Mouse (Mus musculus) lung, embryonic 15.5 days (tissue): ENCODE data around the gene Fndc8. TPM values are rescaled to one million over a fixed set of nuclear protein-coding genes. Genes with fewer than 3 reads are reported as not detected.

ENCODE experiments used
- ATAC-seq: fragments of 200-750 bp; cut with Nextera tagmentation; 2 replicates; pipeline ENCODE4 v1.8.0; 2017; ENCODE audit warnings: moderate number of reproducible peaks, borderline replicate concordance; ENCODE audit not compliant: low FRiP score, low TSS enrichment; ENCODE audit errors: extremely low read depth
- H3K27ac ChIP-seq: fragments of 300-500 bp; sonication (generic); 2 replicates; pipeline ENCODE4 v1.5.1; 2015; ENCODE audit warnings: moderate library complexity, mild to moderate bottlenecking, inconsistent platforms
- H3K27me3 ChIP-seq: fragments of 300-500 bp; sonication (generic); 2 replicates; pipeline ENCODE4 v1.6.1; 2015; ENCODE audit warnings: inconsistent platforms
- H3K36me3 ChIP-seq: fragments of 300-500 bp; sonication (generic); 2 replicates; pipeline ENCODE4 v1.6.1; 2015; ENCODE audit warnings: inconsistent platforms
- H3K4me1 ChIP-seq: fragments of 300-500 bp; sonication (generic); 2 replicates; pipeline ENCODE4 v1.6.1; 2015; ENCODE audit warnings: inconsistent platforms
- H3K4me2 ChIP-seq: fragments of 300-500 bp; sonication (generic); 2 replicates; pipeline ENCODE4 v1.6.1; 2015; ENCODE audit warnings: inconsistent platforms, mild to moderate bottlenecking, moderate library complexity
- H3K4me3 ChIP-seq: fragments of 300-500 bp; sonication (generic); 2 replicates; pipeline ENCODE4 v1.5.1; 2015; ENCODE audit warnings: mild to moderate bottlenecking, inconsistent platforms
- H3K9ac ChIP-seq: fragments of 300-500 bp; sonication (generic); 2 replicates; pipeline ENCODE4 v1.6.1; 2015; ENCODE audit warnings: inconsistent platforms
- H3K9me3 ChIP-seq: fragments of 300-500 bp; sonication (generic); 2 replicates; pipeline ENCODE4 v1.6.1; 2016; ENCODE audit warnings: inconsistent platforms
- WGBS: fragments of 180-500 bp; shearing (Covaris S2); methylation state at CpG from one replicate; pipeline ENCODE4 v1.1.7; 2015; 5-methylcytosine and 5-hydroxymethylcytosine counted together
- polyA plus RNA-seq: library from polyadenylated mRNA; unstranded; fragments of >200 nt; fragmentation: Nextera tagmentation; extraction: Ambion mirVana; gene quantifications from 2 replicates; pipeline ENCODE4 v1.2.1, GENCODE M21; 2015

Gene Fndc8
- 0.11 and 0.12 TPM in 2 replicates for polyA plus RNA-seq

DNA sequence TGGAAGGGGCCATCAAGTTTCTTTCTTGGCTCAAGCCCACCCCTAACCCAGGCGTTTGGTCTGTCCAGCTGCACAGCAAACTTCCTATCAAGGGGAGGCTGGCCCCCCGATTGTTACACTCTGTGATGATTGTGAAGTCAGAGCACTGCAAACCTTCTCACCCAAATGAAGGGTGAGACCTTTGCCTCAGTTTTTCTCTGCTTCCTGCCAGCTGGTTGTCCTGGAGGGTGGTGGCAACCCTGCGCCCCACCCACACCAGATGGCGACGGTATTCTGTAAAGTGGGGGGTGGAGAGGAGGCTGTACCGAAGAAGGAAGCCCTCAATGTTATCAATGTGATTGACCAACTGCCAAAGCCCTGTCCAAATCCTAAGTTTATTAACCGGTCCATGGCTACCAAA, at the start of gene Fndc8:
Gene Fndc8 (plus strand): TSS at position 189 of the 400 bp plus-strand sequence.
- WGBS, result 54% methylated on average over 7 of the region's 7 CpGs

DNA sequence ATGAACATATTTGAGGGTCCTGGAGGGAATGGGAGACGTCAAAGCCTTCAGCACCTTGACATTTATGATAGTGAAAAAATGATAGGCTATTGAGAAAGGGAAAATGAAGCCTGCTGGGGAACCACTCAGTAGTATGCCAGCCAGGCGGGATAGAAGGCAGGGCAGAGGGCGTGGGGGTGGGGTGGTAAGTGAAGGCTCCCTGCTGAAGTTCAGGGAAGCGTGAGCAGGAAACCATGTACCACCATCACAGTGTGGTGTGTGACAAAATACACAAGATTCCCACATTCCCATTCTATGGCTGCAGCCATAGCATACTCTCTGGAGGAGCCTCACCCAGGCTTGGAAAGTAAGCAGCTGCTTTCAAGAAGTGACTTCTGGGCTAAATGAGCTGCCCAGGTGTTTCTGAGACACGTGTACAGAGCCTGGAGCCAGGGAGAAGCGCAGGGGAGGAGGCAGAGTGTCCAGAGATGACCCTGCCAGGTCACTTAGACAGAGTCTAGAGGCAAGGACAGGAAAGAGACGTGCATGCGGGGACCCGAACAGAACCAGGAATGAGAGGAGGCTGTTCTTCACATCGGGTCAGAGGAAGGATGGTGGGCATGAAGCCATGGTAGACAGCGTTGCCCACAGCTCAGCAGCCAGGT, 47.0 kb upstream of the Fndc8 start:
- H3K36me3 ChIP-seq, result no peaks in the 10 kb centered on the region
- WGBS, result 67% methylated on average over 11 of the region's 11 CpGs
- no peaks in the 10 kb centered on the region for H3K9me3 ChIP-seq
- H3K27ac ChIP-seq, result no peak overlapping the region
- H3K9ac ChIP-seq, result no peak overlapping the region
- no peak for ATAC-seq
- no peak overlapping the region for H3K4me2 ChIP-seq
- H3K4me3 ChIP-seq, result no peak overlapping the region
- no peaks in the 10 kb centered on the region for H3K27me3 ChIP-seq
- no peaks in the 10 kb centered on the region for H3K4me1 ChIP-seq

More for the DNA sequence above, at the start of gene Fndc8:
- Histone ChIP-seq H3K4me2 (no peak within 1 kb of the TSS), H3K4me1 (peaks cover 19% of the 10 kb centered on the region), H3K27ac (no peak within 1 kb of the TSS), H3K27me3 (no peaks in the 10 kb centered on the region), H3K4me3 (no peak within 1 kb of the TSS), H3K9me3 (no peaks in the 10 kb centered on the region), H3K9ac (no peak within 1 kb of the TSS), H3K36me3 (no peaks in the 10 kb centered on the region)
- ATAC-seq, result no peak

DNA sequence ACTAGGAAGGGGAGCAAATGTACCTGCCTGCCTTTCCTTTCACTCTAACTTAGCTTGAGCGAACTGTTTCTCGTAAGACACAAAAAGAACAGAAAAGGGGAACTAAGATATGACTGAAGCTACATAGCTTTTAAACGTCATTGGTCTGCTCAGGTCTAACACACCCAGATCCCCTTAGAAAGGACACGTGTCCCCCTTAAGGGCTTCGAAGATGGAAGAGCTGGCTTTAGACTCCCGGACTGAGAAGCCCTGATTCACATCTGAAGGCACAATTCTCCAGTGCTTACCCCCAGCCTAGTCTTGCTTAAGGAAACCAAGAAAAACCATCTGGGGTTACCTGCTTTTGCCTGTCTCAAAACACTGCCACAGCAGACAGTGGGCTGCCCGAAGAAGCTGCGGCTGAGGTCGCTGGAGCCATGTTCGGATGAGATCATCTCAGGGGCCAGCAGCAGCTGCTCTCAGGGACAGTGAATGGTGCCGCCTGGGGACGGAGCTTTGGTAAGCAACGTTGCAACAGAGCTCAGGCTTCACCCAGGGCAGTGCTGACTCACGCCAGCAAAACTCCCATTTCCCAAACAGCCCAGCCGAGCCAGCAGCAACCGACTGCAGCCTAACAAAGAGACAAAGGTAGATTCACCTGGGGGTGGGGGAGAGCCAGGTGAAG, 46.4 kb upstream of the Fndc8 start:
- H3K36me3 ChIP-seq, result no peaks in the 10 kb centered on the region
- no peak overlapping the region for H3K4me3 ChIP-seq
- H3K9ac ChIP-seq, result no peak overlapping the region
- H3K4me1 ChIP-seq, result no peaks in the 10 kb centered on the region
- no peaks in the 10 kb centered on the region for H3K27me3 ChIP-seq
- 25% methylated on average over 16 of the region's 16 CpGs for WGBS
- ATAC-seq, result peak; percentile 66; the same call in 1 of the 2 replicates
- no peak overlapping the region for H3K27ac ChIP-seq
- H3K9me3 ChIP-seq, result no peaks in the 10 kb centered on the region
- peak overlapping the region; percentile 26 for H3K4me2 ChIP-seq

DNA sequence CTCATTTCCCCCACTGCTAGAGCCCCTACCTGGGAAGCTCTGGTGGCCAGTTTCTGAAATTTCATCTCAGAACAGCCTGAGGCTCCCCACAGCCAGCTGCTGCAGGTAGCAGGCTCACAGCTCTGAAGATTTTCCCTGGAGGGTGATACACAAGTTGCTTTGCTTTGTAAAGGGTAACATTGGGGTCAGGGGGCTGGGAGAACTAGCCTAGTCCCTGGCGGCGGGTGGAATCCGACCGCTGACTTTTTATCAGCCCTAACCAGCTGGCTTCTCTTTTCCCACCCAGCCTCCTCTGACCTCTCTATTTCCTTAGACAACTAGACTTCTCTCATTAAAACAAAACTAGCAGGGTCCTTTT, 45.9 kb upstream of the Fndc8 start:
- Histone ChIP-seq H3K27ac (no peak overlapping the region), H3K4me3 (no peak overlapping the region), H3K9ac (no peak overlapping the region), H3K9me3 (no peaks in the 10 kb centered on the region), H3K36me3 (no peaks in the 10 kb centered on the region), H3K4me2 (peak overlapping the region; percentile 26), H3K27me3 (no peaks in the 10 kb centered on the region), H3K4me1 (no peaks in the 10 kb centered on the region)
- no peak for ATAC-seq
- WGBS, result 14% methylated on average over 4 of the region's 4 CpGs

DNA sequence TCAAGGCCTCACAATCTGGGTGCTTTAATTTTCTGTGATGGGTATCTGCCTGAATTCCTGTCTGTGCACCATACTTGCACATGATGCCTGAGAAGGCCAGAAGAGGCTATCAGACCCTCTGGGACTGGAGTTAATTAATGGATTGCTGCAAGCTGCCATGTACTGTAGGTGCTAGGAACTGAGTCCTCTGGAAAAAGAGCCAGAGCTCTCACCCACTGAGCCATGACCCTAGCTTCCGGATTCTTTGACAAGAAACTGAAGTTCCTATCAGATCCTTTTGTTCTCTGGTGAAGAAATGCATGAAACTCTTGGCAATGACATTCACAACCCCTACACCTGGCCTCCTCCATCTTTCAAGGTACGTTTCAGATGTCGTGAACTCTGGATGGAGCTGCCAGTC, 45.0 kb upstream of the Fndc8 start:
- WGBS, result 74% methylated on average over 3 of the region's 3 CpGs
- no peak for ATAC-seq
- no peak overlapping the region for H3K27ac ChIP-seq

DNA sequence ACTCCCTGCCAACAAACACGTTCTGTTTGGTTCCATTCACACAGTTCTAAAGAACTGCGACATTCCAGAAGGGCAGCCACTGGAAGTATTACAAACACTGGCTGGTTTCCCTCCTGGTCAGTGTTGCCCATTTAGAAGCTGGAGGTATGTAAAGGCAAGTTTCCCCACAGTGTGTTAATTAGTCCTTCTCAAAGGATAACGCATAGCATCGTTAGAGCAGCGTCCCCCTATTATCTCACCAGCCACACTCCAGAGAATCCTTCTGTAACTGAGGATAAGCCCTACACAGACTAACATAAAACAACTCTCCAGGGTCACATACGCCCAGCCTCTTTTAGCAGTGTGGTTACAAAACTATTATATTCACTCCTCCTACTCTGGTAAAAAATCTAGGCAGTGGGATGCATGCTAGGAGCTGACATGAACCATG, 44.3 kb upstream of the Fndc8 start:
- no peak overlapping the region for H3K9ac ChIP-seq
- ATAC-seq, result no peak
- no peak overlapping the region for H3K27ac ChIP-seq
- no peaks in the 10 kb centered on the region for H3K9me3 ChIP-seq
- no peaks in the 10 kb centered on the region for H3K36me3 ChIP-seq
- WGBS, result 48% methylated on average over 6 of the region's 6 CpGs
- no peaks in the 10 kb centered on the region for H3K4me1 ChIP-seq
- no peak overlapping the region for H3K4me2 ChIP-seq
- H3K27me3 ChIP-seq, result no peaks in the 10 kb centered on the region
- H3K4me3 ChIP-seq, result no peak overlapping the region

More for the DNA sequence above, 45.0 kb upstream of the Fndc8 start:
- no peaks in the 10 kb centered on the region for H3K27me3 ChIP-seq
- no peaks in the 10 kb centered on the region for H3K4me1 ChIP-seq
- no peaks in the 10 kb centered on the region for H3K9me3 ChIP-seq
- H3K4me2 ChIP-seq, result no peak overlapping the region
- H3K9ac ChIP-seq, result no peak overlapping the region
- H3K36me3 ChIP-seq, result no peaks in the 10 kb centered on the region
- no peak overlapping the region for H3K4me3 ChIP-seq

DNA sequence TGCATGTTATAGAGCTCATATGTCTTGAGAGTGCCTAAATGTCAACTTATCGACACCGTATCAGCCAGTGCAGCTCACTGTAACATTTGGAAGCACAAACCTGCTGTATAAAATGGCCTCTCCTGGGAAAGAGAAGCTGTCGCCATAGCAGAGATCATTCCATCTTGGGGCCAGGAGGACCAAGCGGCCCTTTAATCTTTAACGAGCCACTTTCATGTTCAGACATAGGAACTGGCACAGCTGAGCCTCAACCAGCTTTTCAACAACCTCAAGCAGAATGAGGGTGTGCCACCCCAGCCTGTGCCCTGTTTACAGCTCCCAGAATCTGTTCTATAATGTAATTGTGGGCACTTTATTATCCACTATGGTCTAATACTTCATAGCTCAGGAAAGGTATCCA, 41.7 kb upstream of the Fndc8 start:
- H3K4me1 ChIP-seq, result no peaks in the 10 kb centered on the region
- ATAC-seq, result no peak
- no peak overlapping the region for H3K4me2 ChIP-seq
- H3K9ac ChIP-seq, result no peak overlapping the region
- H3K27me3 ChIP-seq, result no peaks in the 10 kb centered on the region
- WGBS, result 68% methylated on average over 5 of the region's 5 CpGs
- no peak overlapping the region for H3K4me3 ChIP-seq
- no peaks in the 10 kb centered on the region for H3K9me3 ChIP-seq
- H3K27ac ChIP-seq, result no peak overlapping the region
- no peaks in the 10 kb centered on the region for H3K36me3 ChIP-seq

DNA sequence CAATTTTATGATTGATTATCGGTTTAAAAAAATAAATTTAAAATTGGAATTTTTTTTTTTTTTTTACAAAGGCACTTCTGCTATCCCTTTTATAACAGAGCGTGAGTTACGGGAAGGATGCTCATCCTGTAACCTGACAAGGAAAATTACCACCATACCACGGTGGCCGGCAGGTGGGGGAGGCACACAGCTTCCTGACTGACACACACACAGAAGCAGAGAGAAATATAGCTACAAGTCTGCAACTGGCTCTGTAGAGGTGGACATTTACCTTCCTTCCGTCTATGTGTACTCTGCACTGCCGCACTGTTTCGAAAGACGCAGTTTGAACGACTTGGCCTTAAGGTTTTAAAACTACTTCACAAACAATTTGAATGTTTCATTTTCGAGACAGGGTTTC, 39.8 kb upstream of the Fndc8 start:
- no peaks in the 10 kb centered on the region for H3K9me3 ChIP-seq
- 76% methylated on average over 11 of the region's 11 CpGs for WGBS
- H3K27me3 ChIP-seq, result no peaks in the 10 kb centered on the region
- H3K4me1 ChIP-seq, result no peaks in the 10 kb centered on the region
- no peak overlapping the region for H3K27ac ChIP-seq
- no peak overlapping the region for H3K4me3 ChIP-seq
- no peak overlapping the region for H3K4me2 ChIP-seq
- no peak overlapping the region for H3K9ac ChIP-seq
- no peak for ATAC-seq
- no peaks in the 10 kb centered on the region for H3K36me3 ChIP-seq

DNA sequence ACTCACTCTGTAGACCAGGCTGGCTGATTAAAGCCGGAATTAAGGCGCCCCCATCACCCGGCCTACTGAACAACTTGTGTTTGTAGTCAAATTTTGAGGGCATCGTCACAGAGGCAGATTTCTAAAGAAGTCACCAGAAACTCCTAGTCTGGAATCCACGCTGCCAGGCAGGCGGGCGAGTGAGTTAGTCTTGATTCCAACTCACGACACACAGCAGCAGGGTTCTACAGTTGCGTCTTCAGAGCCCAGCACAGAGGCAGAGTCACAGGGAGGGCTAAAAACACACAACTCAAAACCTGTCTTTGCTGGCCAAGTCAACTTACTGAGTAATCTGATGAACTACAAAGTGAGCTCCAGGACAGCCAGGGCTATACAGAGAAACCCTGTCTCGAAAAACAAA, 39.4 kb upstream of the Fndc8 start:
- H3K9ac ChIP-seq, result no peak overlapping the region
- H3K4me1 ChIP-seq, result no peaks in the 10 kb centered on the region
- H3K4me3 ChIP-seq, result no peak overlapping the region
- WGBS, result 79% methylated on average over 10 of the region's 10 CpGs
- no peak overlapping the region for H3K4me2 ChIP-seq
- no peaks in the 10 kb centered on the region for H3K9me3 ChIP-seq
- ATAC-seq, result no peak
- H3K36me3 ChIP-seq, result no peaks in the 10 kb centered on the region
- H3K27me3 ChIP-seq, result no peaks in the 10 kb centered on the region
- H3K27ac ChIP-seq, result no peak overlapping the region

DNA sequence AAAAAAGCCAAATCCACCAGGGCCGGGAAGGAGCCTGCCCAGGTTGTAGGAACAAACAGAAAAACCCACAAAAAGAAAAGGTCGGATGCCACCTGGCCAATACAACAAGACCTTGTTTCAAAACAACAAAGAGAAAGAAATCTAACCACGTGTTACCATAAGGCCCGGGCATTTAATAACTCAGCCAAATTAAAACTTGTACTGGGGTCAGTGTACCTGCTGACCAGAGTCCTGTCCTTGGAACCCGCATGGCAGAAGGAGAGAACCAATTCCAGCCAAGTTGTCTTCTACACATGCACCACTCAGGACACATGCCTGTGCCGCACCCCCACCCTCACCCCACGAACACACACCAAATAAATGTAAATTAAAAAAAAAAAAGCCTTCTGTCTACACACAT, 39.0 kb upstream of the Fndc8 start:
- H3K4me1 ChIP-seq, result no peaks in the 10 kb centered on the region
- 84% methylated on average over 7 of the region's 7 CpGs for WGBS
- ATAC-seq, result no peak

DNA sequence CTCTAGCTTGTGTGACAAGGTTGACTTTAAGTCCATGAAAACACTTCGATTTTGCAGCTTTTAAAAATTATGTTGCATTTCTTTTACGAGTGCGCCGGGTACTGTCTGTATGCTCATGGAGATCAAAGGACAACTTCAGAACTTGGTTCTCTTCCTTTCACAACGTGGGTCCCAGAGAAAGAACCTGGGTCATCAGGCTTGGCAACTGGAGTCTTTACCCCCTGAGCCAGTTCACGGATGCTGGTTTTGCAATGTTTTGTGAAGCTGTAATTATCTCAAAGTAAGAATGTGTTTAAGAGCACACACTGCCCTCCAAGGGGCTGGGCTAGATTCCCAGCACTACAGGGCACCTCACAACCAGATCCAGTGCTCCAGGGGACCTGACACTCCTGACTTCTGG, 37.8 kb upstream of the Fndc8 start:
- no peak overlapping the region for H3K9ac ChIP-seq
- WGBS, result 85% methylated on average over 6 of the region's 6 CpGs
- H3K27me3 ChIP-seq, result no peaks in the 10 kb centered on the region
- ATAC-seq, result no peak
- no peaks in the 10 kb centered on the region for H3K36me3 ChIP-seq
- H3K4me2 ChIP-seq, result no peak overlapping the region
- no peaks in the 10 kb centered on the region for H3K9me3 ChIP-seq
- no peaks in the 10 kb centered on the region for H3K4me1 ChIP-seq
- no peak overlapping the region for H3K27ac ChIP-seq
- no peak overlapping the region for H3K4me3 ChIP-seq

More for the DNA sequence above, 39.0 kb upstream of the Fndc8 start:
- H3K36me3 ChIP-seq, result no peaks in the 10 kb centered on the region
- H3K9ac ChIP-seq, result no peak overlapping the region
- no peaks in the 10 kb centered on the region for H3K9me3 ChIP-seq
- no peaks in the 10 kb centered on the region for H3K27me3 ChIP-seq
- no peak overlapping the region for H3K4me3 ChIP-seq
- H3K27ac ChIP-seq, result no peak overlapping the region
- no peak overlapping the region for H3K4me2 ChIP-seq

DNA sequence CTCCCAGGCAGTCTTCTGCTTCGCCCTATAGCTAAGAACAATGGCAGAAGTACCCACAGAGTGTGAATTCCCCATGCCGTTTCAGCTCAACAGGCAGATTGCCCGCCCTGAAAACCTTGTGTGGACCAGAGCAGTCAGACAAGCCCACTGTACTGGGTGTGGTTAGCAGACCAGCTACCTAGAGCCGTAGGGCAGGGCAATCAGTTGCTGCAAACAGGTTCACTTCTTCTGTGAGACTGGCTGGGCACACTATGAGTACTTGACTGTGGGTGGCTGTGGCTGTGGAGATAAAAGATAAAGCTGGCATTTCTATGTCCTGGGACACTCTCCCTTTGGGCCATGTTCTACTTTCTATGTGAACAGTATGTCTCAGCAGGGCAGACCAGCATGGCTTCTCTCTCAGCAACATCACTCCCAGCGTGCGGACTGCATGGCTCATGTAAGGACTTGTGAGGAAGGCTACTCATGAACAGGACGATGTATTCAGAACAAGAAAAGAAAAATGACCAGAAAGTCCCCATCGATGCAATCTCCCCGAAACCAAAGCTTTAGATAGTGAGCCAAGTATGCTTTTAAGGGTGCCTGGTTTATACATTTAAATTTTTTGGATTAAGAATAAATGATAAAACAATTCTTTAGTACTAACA, 36.5 kb upstream of the Fndc8 start:
- WGBS, result 64% methylated on average over 9 of the region's 9 CpGs

More for the DNA sequence above, 36.5 kb upstream of the Fndc8 start:
- H3K9me3 ChIP-seq, result no peaks in the 10 kb centered on the region
- no peak overlapping the region for H3K4me2 ChIP-seq
- H3K4me3 ChIP-seq, result no peak overlapping the region
- ATAC-seq, result no peak
- H3K9ac ChIP-seq, result no peak overlapping the region
- H3K27me3 ChIP-seq, result no peaks in the 10 kb centered on the region
- no peak overlapping the region for H3K27ac ChIP-seq
- no peaks in the 10 kb centered on the region for H3K4me1 ChIP-seq
- no peaks in the 10 kb centered on the region for H3K36me3 ChIP-seq
